Mouse (Mus musculus) small intestine, adult 2 months (tissue): ENCODE results near the gene Acox1.

Experiments
- CTCF ChIP-seq: fragments of 200-500 bp; IDR thresholded peaks from 2 replicates; pipeline ENCODE4 v1.5.1; 2012; ENCODE audit warnings: low read depth, mild to moderate bottlenecking, control low read depth, inconsistent platforms, low read length, moderate library complexity, mixed read lengths; ENCODE audit not compliant: insufficient replicate concordance, insufficient read length; ENCODE audit errors: extremely low read depth
- POLR2A ChIP-seq: fragments of 200-500 bp; IDR thresholded peaks from 2 replicates; pipeline ENCODE4 v1.6.1; 2012; ENCODE audit warnings: low read depth, mild to moderate bottlenecking, control low read depth, inconsistent platforms, low read length, moderate library complexity

GRCm38 (mm10) chr11:116203150-116203549 lies 4.3 kb upstream of the Acox1 start:
- TF ChIP-seq CTCF (no peak), POLR2A (no peak)
